Mouse (Mus musculus) MEL (cell line): ENCODE data around the gene Liph. TPM values are rescaled to one million over a fixed set of nuclear protein-coding genes. Genes with fewer than 3 reads are reported as not detected.

ENCODE experiments used
- DNase-seq: peaks from one replicate; pipeline ENCODE4 v3.0.0; 2011; ENCODE audit warnings: low read depth, low spot score
- H3K27ac ChIP-seq: 2 replicates; pipeline ENCODE4 v1.5.1; 2012; ENCODE audit warnings: low read depth, mild to moderate bottlenecking, control low read depth, low read length, moderate library complexity; ENCODE audit not compliant: control insufficient read depth
- H3K27me3 ChIP-seq, 2 experiments: fragments of 150-350 bp in 1 of 2; sonication (generic) in 1 of 2; 2 replicates each; pipeline ENCODE4 v1.6.1; 2012; ENCODE audit warnings: low read length in 2 of 2, mild to moderate bottlenecking in 2 of 2, improper control_type of control experiment in 1 of 2, moderate library complexity in 1 of 2; ENCODE audit not compliant: insufficient read depth in 2 of 2, control insufficient read depth in 1 of 2
- H3K36me3 ChIP-seq, 2 experiments: 2 replicates each; pipeline ENCODE4 v1.6.1; 2012 to 2014; ENCODE audit warnings: low read length in 2 of 2, improper control_type of control experiment in 1 of 2, inconsistent platforms in 1 of 2, mild to moderate bottlenecking in 1 of 2; ENCODE audit not compliant: insufficient read depth in 2 of 2, control insufficient read depth in 1 of 2
- H3K4me1 ChIP-seq, 2 experiments: fragments of 150-350 bp in 1 of 2; sonication (generic) in 1 of 2; 2 replicates each; pipeline ENCODE4 v1.6.1; 2012; ENCODE audit warnings: low read length in 2 of 2, improper control_type of control experiment in 1 of 2, mild to moderate bottlenecking in 1 of 2; ENCODE audit not compliant: insufficient read depth in 2 of 2, control insufficient read depth in 1 of 2
- H3K4me3 ChIP-seq, 2 experiments: fragments of 150-350 bp in 1 of 2; sonication (generic) in 1 of 2; 2 replicates each; pipeline ENCODE4 v1.5.1; 2012; ENCODE audit warnings: low read depth in 2 of 2, low read length in 2 of 2, mild to moderate bottlenecking in 2 of 2, moderate library complexity in 2 of 2, control low read depth in 1 of 2, improper control_type of control experiment in 1 of 2; ENCODE audit not compliant: control insufficient read depth in 1 of 2, insufficient read depth in 1 of 2
- H3K79me2 ChIP-seq: 2 replicates; pipeline ENCODE4 v1.6.1; 2012; ENCODE audit warnings: mild to moderate bottlenecking, low read length, moderate library complexity; ENCODE audit not compliant: control insufficient read depth, poor library complexity, insufficient read depth
- H3K9ac ChIP-seq: 2 replicates; pipeline ENCODE4 v1.6.1; 2012; ENCODE audit warnings: low read depth, mild to moderate bottlenecking, control low read depth, low read length, moderate library complexity; ENCODE audit not compliant: control insufficient read depth, poor library complexity, severe bottlenecking
- H3K9me3 ChIP-seq: fragments of 150-350 bp; sonication (generic); replicated peaks from 2 replicates; pipeline ENCODE4 v1.6.1; 2012; ENCODE audit warnings: mild to moderate bottlenecking, low read length, improper control_type of control experiment, moderate library complexity; ENCODE audit not compliant: insufficient read depth
- BHLHE40 ChIP-seq: IDR thresholded peaks from 2 replicates; pipeline ENCODE4 v1.6.1; 2012; ENCODE audit warnings: low read depth, mild to moderate bottlenecking, inconsistent platforms, low read length, improper control_type of control experiment, borderline replicate concordance
- CHD1 ChIP-seq: IDR thresholded peaks from 2 replicates; pipeline ENCODE4 v1.6.1; 2012; ENCODE audit warnings: low read depth, mild to moderate bottlenecking, inconsistent platforms, low read length, improper control_type of control experiment
- CHD2 ChIP-seq: IDR thresholded peaks from 2 replicates; pipeline ENCODE4 v1.6.1; 2011; ENCODE audit warnings: low read length, improper control_type of control experiment
- E2F4 ChIP-seq: IDR thresholded peaks from 2 replicates; pipeline ENCODE4 v1.6.1; 2011; ENCODE audit warnings: low read depth, low read length, improper control_type of control experiment, borderline replicate concordance
- ETS1 ChIP-seq: IDR thresholded peaks from 2 replicates; pipeline ENCODE4 v1.6.1; 2012; ENCODE audit warnings: low read depth, mild to moderate bottlenecking, inconsistent platforms, low read length, improper control_type of control experiment, moderate library complexity
- MXI1 ChIP-seq: IDR thresholded peaks from 2 replicates; pipeline ENCODE4 v1.6.1; 2011; ENCODE audit warnings: mild to moderate bottlenecking, low read depth, low read length, improper control_type of control experiment
- NRF1 ChIP-seq: IDR thresholded peaks from 2 replicates; pipeline ENCODE4 v1.6.1; 2014; ENCODE audit warnings: low read depth, mild to moderate bottlenecking, inconsistent platforms, low read length, improper control_type of control experiment, moderate library complexity; ENCODE audit not compliant: poor library complexity, insufficient read depth, severe bottlenecking
- POLR2A ChIP-seq, 2 experiments: IDR thresholded peaks; 2 replicates each; pipeline ENCODE4 v1.6.1; 2011 to 2012; ENCODE audit warnings: low read length in 2 of 2, mild to moderate bottlenecking in 2 of 2, control low read depth in 1 of 2, improper control_type of control experiment in 1 of 2, low read depth in 1 of 2, moderate library complexity in 1 of 2; ENCODE audit not compliant: control insufficient read depth in 1 of 2, insufficient read depth in 1 of 2, poor library complexity in 1 of 2
- RCOR1 ChIP-seq: IDR thresholded peaks from 2 replicates; pipeline ENCODE4 v1.6.1; 2012; ENCODE audit warnings: low read depth, mild to moderate bottlenecking, inconsistent platforms, low read length, improper control_type of control experiment
- SMC3 ChIP-seq: IDR thresholded peaks from 2 replicates; pipeline ENCODE4 v1.6.1; 2011; ENCODE audit warnings: low read depth, low read length, improper control_type of control experiment
- TAL1 ChIP-seq: IDR thresholded peaks from 2 replicates; pipeline ENCODE4 v1.6.1; 2012; ENCODE audit warnings: mild to moderate bottlenecking, inconsistent platforms, low read length, moderate library complexity, mixed read lengths
- UBTF ChIP-seq: IDR thresholded peaks from 2 replicates; pipeline ENCODE4 v1.6.1; 2012; ENCODE audit warnings: low read depth, mild to moderate bottlenecking, inconsistent platforms, low read length, improper control_type of control experiment, moderate library complexity, borderline replicate concordance; ENCODE audit not compliant: insufficient read depth
- USF2 ChIP-seq, 2 experiments: IDR thresholded peaks; 2 replicates each; pipeline ENCODE4 v1.6.1; 2011 to 2012; ENCODE audit warnings: improper control_type of control experiment in 2 of 2, low read length in 2 of 2, borderline replicate concordance in 1 of 2, inconsistent platforms in 1 of 2, low read depth in 1 of 2, mild to moderate bottlenecking in 1 of 2; ENCODE audit not compliant: insufficient read depth in 1 of 2
- ZKSCAN1 ChIP-seq: IDR thresholded peaks from 2 replicates; pipeline ENCODE4 v1.6.1; 2012; ENCODE audit warnings: low read depth, mild to moderate bottlenecking, inconsistent platforms, low read length, improper control_type of control experiment, moderate library complexity
- polyA plus RNA-seq, 2 experiments: library from polyadenylated mRNA; stranded (reverse) in 1 of 2; unstranded in 1 of 2; fragments of >175 nt in 1 of 2; fragments of >200 nt in 1 of 2; gene quantifications; 2 replicates each; pipeline versions ENCODE4 v1.2.1 to v1.2.4; 2012; ENCODE audit warnings: low replicate concordance in 2 of 2, low read depth in 1 of 2; ENCODE audit not compliant: insufficient read length in 2 of 2, insufficient read depth in 1 of 2, missing spikeins in 1 of 2
- total RNA-seq: library from RNA; depleted of rRNA; stranded (reverse); fragments of 300-350 nt; gene quantifications from 2 replicates; pipeline ENCODE4 v1.2.3, GENCODE M21; 2012

The Liph gene
- total and polyA plus RNA-seq, 3 experiments, result not detected

- 0 out of 2 replicates have a peak overlapping the region, but pooled peaks have one; percentile 18 for H3K9ac ChIP-seq
- TF ChIP-seq E2F4 (no peak), USF2 (IDR thresholded peaks at IDR 0.05; ENCODE audit: borderline replicate concordance in 1 of 2, insufficient read depth in 1 of 2, low read depth in 1 of 2, low read length in 2 of 2) (no peak), UBTF (no peak), MXI1 (no peak), RCOR1 (no peak), ZKSCAN1 (no peak), CHD2 (no peak), SMC3 (no peak), POLR2A (IDR thresholded peaks at IDR 0.05; ENCODE audit: control insufficient read depth in 1 of 2, insufficient read depth in 1 of 2, low read depth in 1 of 2, low read length in 2 of 2, poor library complexity in 1 of 2) (no peak), TAL1 (no peak), BHLHE40 (no peak), NRF1 (no peak), CHD1 (no peak)
- TF ChIP-seq, all 39 proteins: peak for 0
- DNase-seq, result no peak
- Histone ChIP-seq H3K36me3 (peaks cover 0 to 16% of the 10 kb centered on the region in 2 experiments; a peak in 2 of 4 replicates), H3K27ac (no peak overlapping the region), H3K4me1 (peaks cover 5 to 13% of the 10 kb centered on the region in 2 experiments), H3K4me3 (peak overlapping the region in 1 of 2 experiments; percentile 12; a peak in 1 of 4 replicates), H3K79me2 (no peaks in the 10 kb centered on the region), H3K9me3 (no peaks in the 10 kb centered on the region), H3K27me3 (peaks cover 0 to 4% of the 10 kb centered on the region in 2 experiments; a peak in 3 of 4 replicates)
These were observed 1.6 kb upstream of the Liph start for GRCm38 (mm10) chr16:21996881-21997641.

DNA sequence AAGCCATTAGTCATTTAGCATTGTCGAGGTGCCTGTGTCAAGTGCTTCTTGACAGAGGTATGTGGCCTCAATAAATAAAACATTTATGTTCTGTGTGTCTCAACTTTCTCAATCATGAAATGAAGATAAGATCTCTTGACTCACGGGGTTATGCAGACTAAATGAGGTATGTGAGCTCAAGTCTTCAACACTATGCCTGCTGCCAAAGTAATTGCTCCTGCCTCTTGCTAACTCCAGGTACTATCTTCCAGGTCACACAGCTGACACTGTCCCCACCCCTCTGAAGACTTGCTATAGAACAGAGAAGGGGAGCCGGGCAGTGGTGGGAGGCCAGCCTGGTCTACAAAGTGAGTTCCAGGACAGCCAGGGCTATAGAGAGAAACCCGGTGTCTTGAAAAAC lies 939 bp upstream of the Liph start:
- no peak for DNase-seq
- no peak overlapping the region for H3K9ac ChIP-seq
- TF ChIP-seq SMC3, result no peak
- TF ChIP-seq TAL1, result no peak
- no peak for TF ChIP-seq ETS1
- no peak for TF ChIP-seq E2F4

More for the DNA sequence above, 939 bp upstream of the Liph start:
- Histone ChIP-seq H3K9me3 (no peaks in the 10 kb centered on the region), H3K79me2 (no peaks in the 10 kb centered on the region), H3K27me3 (peaks cover 0 to 4% of the 10 kb centered on the region in 2 experiments; a peak in 3 of 4 replicates), H3K36me3 (peaks cover 0 to 16% of the 10 kb centered on the region in 2 experiments; a peak in 2 of 4 replicates), H3K27ac (no peak overlapping the region), H3K4me1 (peaks cover 5 to 13% of the 10 kb centered on the region in 2 experiments), H3K4me3 (peak overlapping the region in 1 of 2 experiments; percentile 12; a peak in 1 of 4 replicates)
